Mouse (Mus musculus) small intestine, adult 2 months (tissue): ENCODE results near the gene Gm10226. TPM values are rescaled to one million over a fixed set of nuclear protein-coding genes. Genes with fewer than 3 reads are reported as not detected.
"Not testable (repeated sequence)": the region's sequence is repeated elsewhere in the genome, so short reads cannot be mapped to it uniquely, and the experiment has no call there.

Experiments
- H3K27ac ChIP-seq: fragments of 200-500 bp; 2 replicates; pipeline ENCODE4 v1.5.1; 2012; ENCODE audit warnings: low read depth, low read length, control low read depth, inconsistent platforms; ENCODE audit not compliant: insufficient read depth
- H3K27me3 ChIP-seq: fragments of 200-500 bp; 2 replicates; pipeline ENCODE4 v1.6.1; 2012; ENCODE audit warnings: mild to moderate bottlenecking, moderate library complexity, low read length, inconsistent platforms; ENCODE audit not compliant: control insufficient read depth, insufficient read depth
- H3K36me3 ChIP-seq: fragments of 200-500 bp; 2 replicates; pipeline ENCODE4 v1.6.1; 2012; ENCODE audit warnings: mild to moderate bottlenecking, low read length, control low read depth, inconsistent platforms; ENCODE audit not compliant: control insufficient read depth, insufficient read depth
- H3K4me1 ChIP-seq: fragments of 200-500 bp; 2 replicates; pipeline ENCODE4 v1.6.1; 2012; ENCODE audit warnings: low read length, inconsistent platforms, mixed read lengths; ENCODE audit not compliant: control insufficient read depth, insufficient read depth, insufficient read length
- H3K4me3 ChIP-seq: fragments of 200-500 bp; 2 replicates; pipeline ENCODE4 v1.5.1; 2012; ENCODE audit warnings: low read depth, mild to moderate bottlenecking, control low read depth, inconsistent platforms, low read length, moderate library complexity
- CTCF ChIP-seq: fragments of 200-500 bp; IDR thresholded peaks from 2 replicates; pipeline ENCODE4 v1.5.1; 2012; ENCODE audit warnings: low read depth, mild to moderate bottlenecking, control low read depth, inconsistent platforms, low read length, moderate library complexity, mixed read lengths; ENCODE audit not compliant: insufficient replicate concordance, insufficient read length; ENCODE audit errors: extremely low read depth
- POLR2A ChIP-seq: fragments of 200-500 bp; IDR thresholded peaks from 2 replicates; pipeline ENCODE4 v1.6.1; 2012; ENCODE audit warnings: low read depth, mild to moderate bottlenecking, control low read depth, inconsistent platforms, low read length, moderate library complexity
- WGBS: fragments of 180-500 bp; shearing (Covaris S2); methylation state at CpG from one replicate; pipeline ENCODE4 v1.1.7; 2018; 5-methylcytosine and 5-hydroxymethylcytosine counted together
- polyA plus RNA-seq: library from polyadenylated mRNA; depleted of rRNA; stranded (reverse); fragments of >200 nt; gene quantifications from 2 replicates; pipeline ENCODE4 v1.2.3, GENCODE M21; 2012

The Gm10226 gene
- polyA plus RNA-seq, 1 experiment, result not detected

DNA sequence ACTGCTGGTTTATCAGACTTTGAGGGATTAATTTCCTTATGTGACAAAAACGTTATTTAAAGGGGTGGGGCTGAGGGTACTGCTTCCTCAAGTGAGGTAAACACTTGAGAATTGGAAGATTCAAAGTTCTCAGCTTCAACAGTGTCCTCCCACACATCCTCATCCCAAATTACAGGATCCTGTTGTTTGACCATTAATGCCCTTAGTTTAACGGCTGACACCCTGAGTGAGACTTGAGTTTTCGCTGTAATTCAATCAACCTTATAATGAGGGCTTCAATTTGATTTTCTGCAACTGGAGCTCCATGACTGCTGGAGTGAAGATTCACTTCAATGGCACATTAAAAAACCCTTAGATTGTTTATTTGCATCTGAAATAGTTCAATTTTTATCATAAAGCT, 1.7 kb downstream of the Gm10226 start:
- TF ChIP-seq POLR2A (no peak), CTCF (no peak)
- H3K36me3 ChIP-seq, result peaks cover 8% of the 10 kb centered on the region
- H3K27me3 ChIP-seq, result no peaks in the 10 kb centered on the region
- no peaks in the 10 kb centered on the region for H3K4me1 ChIP-seq
- H3K4me3 ChIP-seq, result no peak overlapping the region
- H3K27ac ChIP-seq, result no peak overlapping the region
- whole genome bisulfite sequencing, result 68% methylated on average over 3 of the region's 3 CpGs

DNA sequence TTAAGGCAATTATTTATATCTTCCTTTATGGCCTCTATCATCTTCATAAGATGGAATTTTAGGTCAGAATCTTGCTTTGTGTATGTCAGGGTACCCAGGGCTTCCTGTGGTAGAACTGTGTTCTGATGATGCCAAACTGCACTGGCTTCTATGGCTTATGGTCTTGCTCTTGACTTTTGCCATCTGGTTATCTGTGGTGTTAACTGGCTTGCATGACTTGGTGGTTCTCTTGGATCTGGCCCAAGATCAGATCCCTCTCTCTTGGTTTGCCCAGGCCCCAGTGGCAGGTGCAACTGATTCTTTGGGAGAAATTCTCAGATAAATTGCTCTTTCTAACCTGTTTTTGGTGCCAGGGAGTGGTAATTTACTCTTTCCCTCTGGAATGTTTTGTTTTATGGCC, 4.4 kb downstream of the Gm10226 start:
- Histone ChIP-seq H3K4me1 (no peaks in the 10 kb centered on the region), H3K36me3 (peaks cover 2% of the 10 kb centered on the region), H3K27ac (no peak overlapping the region), H3K4me3 (no peak overlapping the region), H3K27me3 (no peaks in the 10 kb centered on the region)
- TF ChIP-seq CTCF, result no peak
- no peak for TF ChIP-seq POLR2A

DNA sequence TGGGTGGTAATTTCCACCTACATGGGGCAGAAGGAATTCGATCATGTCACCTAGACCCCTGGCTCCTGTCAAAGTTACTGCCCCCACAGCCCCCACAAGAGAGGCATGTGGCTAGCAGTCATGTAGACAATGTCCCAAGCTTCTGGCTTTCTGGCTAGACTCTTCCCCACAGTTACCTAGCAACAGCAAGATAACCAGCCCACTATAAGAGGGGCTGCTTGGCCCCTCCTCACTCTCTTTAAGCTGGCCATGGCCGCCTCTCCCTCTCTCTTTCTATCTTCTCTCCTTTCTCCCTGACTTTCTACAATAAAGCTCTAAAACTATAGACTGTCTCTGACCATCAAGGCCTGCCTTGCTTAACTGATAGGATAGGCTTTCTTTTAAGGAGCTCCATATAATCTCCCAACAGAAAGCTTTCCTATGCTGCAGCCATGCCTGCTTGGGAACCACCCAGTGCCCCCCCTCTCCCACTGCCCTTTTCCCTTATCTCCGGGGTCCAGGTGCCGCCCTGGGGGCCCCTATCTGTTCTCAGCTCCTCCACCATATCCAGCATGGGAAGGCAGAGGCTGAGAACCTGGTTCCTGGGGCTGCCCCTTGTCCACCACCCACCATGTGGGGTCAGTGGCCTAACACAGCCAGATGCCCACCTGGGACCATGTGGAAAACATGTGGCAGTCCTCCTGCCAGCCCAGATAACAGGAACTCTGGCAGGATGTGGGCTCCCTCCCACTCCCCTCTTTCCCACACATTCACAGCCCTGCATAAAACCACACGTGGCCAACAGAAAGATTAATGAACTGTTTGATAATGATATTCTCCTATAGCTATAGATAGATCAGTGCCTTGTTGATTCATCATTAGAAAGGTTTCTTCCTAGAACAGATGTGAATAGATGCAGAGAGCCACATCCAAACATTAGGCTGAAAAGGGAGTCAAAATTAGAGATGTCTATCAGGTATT, 10.9 kb downstream of the Gm10226 start:
- Histone ChIP-seq H3K4me1 (no peaks in the 10 kb centered on the region), H3K27ac (no peak overlapping the region), H3K27me3 (no peaks in the 10 kb centered on the region), H3K36me3 (no peaks in the 10 kb centered on the region), H3K4me3 (no peak overlapping the region)
- TF ChIP-seq POLR2A (no peak), CTCF (no peak)
- 36% methylated on average over 5 of the region's 5 CpGs for WGBS

DNA sequence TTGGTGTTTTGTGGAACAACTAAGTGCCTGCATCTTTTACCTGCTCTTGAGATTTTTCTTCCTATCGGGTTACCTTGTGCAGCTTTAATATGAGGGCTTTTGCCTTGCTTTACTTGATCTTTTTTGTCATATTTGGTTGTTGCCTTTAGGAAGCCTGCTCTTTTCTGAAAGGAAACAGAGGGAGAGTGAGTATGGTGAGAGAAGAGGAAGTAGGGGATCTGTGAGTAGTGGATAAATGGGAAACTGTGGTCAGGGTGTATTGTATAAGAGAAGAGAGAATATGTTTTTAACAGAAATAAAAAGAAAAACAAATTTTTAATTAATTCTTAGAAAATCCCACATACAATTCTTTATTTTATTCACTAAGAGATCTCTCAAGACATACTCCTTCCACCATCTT, 11.8 kb downstream of the Gm10226 start:
- peaks cover 2% of the 10 kb centered on the region; the same call in 1 of the 2 replicates for H3K4me1 ChIP-seq
- WGBS, result 84% methylated on average over 1 of the region's 1 CpGs

GRCm38 (mm10) chr17:21707343-21707996, 15.8 kb downstream of the Gm10226 start, which contains the start of gene Zfp760:
TSS of gene Zfp760 (plus strand) at chr17:21707741.
- peak; percentile 55; the same call in 1 of the 2 replicates for TF ChIP-seq POLR2A
- TF ChIP-seq CTCF, result 0 out of 2 replicates have a peak, but pooled peaks have one; percentile 6
- Histone ChIP-seq H3K4me3 (peak within 1 kb of the TSS; percentile 83), H3K4me1 (peaks cover 3% of the 10 kb centered on the region; the same call in 1 of the 2 replicates), H3K36me3 (peaks cover 4% of the 10 kb centered on the region), H3K27me3 (no peaks in the 10 kb centered on the region), H3K27ac (peak within 1 kb of the TSS; percentile 56)
- WGBS, result 5% methylated on average over 26 of the region's 26 CpGs

More for the DNA sequence above, 11.8 kb downstream of the Gm10226 start:
- no peaks in the 10 kb centered on the region for H3K36me3 ChIP-seq
- H3K27me3 ChIP-seq, result no peaks in the 10 kb centered on the region
- H3K4me3 ChIP-seq, result no peak overlapping the region
- no peak overlapping the region for H3K27ac ChIP-seq
- TF ChIP-seq POLR2A, result no peak
- TF ChIP-seq CTCF, result no peak

DNA sequence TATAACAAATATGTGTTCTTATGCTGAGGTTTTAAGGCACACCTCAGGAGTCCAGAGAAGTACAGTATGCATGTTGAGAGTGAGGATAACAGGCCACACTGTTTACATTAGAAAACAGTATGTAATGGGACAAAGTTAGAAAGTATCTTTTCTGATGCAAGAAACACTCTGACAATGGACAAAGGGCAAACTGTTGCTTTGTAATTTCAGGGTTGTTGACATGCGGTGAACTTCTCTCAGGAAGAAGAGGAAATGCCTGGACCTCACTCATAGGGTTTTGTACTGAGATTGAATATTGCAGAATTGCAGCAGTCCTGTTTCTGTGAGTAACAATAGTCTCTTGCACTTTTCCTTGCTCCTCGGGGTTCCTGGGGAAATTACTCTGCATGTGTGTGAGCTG, 16.7 kb downstream of the Gm10226 start:
- 14% methylated on average over 2 of the region's 2 CpGs for WGBS
- H3K27ac ChIP-seq, result no peak overlapping the region
- H3K4me3 ChIP-seq, result no peak overlapping the region

GRCm38 (mm10) chr17:21730495-21730894, 38.8 kb downstream of the Gm10226 start, which contains the start of gene Zfp229:
TSS of gene Zfp229 (plus strand) at chr17:21730795.
- not testable (repeated sequence) for H3K4me1 ChIP-seq, H3K27me3 ChIP-seq, H3K27ac ChIP-seq, H3K4me3 ChIP-seq, H3K36me3 ChIP-seq
- 94% methylated on average over 15 of the region's 22 CpGs for WGBS

More for the DNA sequence above, 16.7 kb downstream of the Gm10226 start:
- H3K27me3 ChIP-seq, result no peaks in the 10 kb centered on the region
- TF ChIP-seq POLR2A (no peak), CTCF (no peak)
- peaks cover 4% of the 10 kb centered on the region for H3K36me3 ChIP-seq
- peaks cover 3% of the 10 kb centered on the region; the same call in 1 of the 2 replicates for H3K4me1 ChIP-seq
